Mouse (Mus musculus): ENCODE data around the gene Ptpra.
"Not testable (repeated sequence)": the region's sequence is repeated elsewhere in the genome, so short reads cannot be mapped to it uniquely, and the experiment has no call there.

Ptpra gene

GRCm38 (mm10) chr2:130488600-130488999 lies 38.5 kb downstream of the Ptpra start:
- DNase-seq (ENCODE audit: low read depth, low spot score), result no peak

GRCm38 (mm10) chr2:130491162-130491561 lies 41.1 kb downstream of the Ptpra start:
- no peak for DNase-seq (ENCODE audit: low read depth, low spot score)

- peak; percentile 41 for DNase-seq (ENCODE audit: low read depth, low spot score)
Measured at GRCm38 (mm10) chr2:130491587-130491986, 41.5 kb downstream of the Ptpra start.

GRCm38 (mm10) chr2:130495114-130495513 lies 45.0 kb downstream of the Ptpra start:
- DNase-seq (ENCODE audit: low read depth, low spot score), result not testable (repeated sequence)

GRCm38 (mm10) chr2:130496037-130496436 lies 46.0 kb downstream of the Ptpra start:
- DNase-seq (ENCODE audit: low read depth, low spot score), result no peak

GRCm38 (mm10) chr2:130496931-130497330 lies 46.9 kb downstream of the Ptpra start:
- no peak for DNase-seq (ENCODE audit: low read depth, low spot score)

- DNase-seq (ENCODE audit: low read depth, low spot score), result peak; percentile 9
Measured at GRCm38 (mm10) chr2:130499546-130499945, 49.5 kb downstream of the Ptpra start.

GRCm38 (mm10) chr2:130501556-130501955 lies 51.5 kb downstream of the Ptpra start:
- no peak for DNase-seq (ENCODE audit: low read depth, low spot score)

- DNase-seq (ENCODE audit: low read depth, low spot score), result not testable (repeated sequence)
Measured at GRCm38 (mm10) chr2:130511616-130512015, 61.5 kb downstream of the Ptpra start.

GRCm38 (mm10) chr2:130513907-130514306 lies 63.8 kb downstream of the Ptpra start:
- DNase-seq (ENCODE audit: low read depth, low spot score), result no peak

- no peak for DNase-seq (ENCODE audit: low read depth, low spot score)
Measured at GRCm38 (mm10) chr2:130515791-130516190, 65.7 kb downstream of the Ptpra start.

- no peak for DNase-seq (ENCODE audit: low read depth, low spot score)
Measured at GRCm38 (mm10) chr2:130521927-130522326, 71.8 kb downstream of the Ptpra start.

GRCm38 (mm10) chr2:130525480-130525879 lies 75.4 kb downstream of the Ptpra start:
- DNase-seq (ENCODE audit: low read depth, low spot score), result not testable (repeated sequence)

GRCm38 (mm10) chr2:130528457-130528856 lies 78.4 kb downstream of the Ptpra start:
- DNase-seq (ENCODE audit: low read depth, low spot score), result no peak

- no peak for DNase-seq (ENCODE audit: low read depth, low spot score)
Measured at GRCm38 (mm10) chr2:130529290-130529689, 79.2 kb downstream of the Ptpra start.

GRCm38 (mm10) chr2:130529925-130530324 lies 79.8 kb downstream of the Ptpra start:
- DNase-seq (ENCODE audit: low read depth, low spot score), result no peak

- DNase-seq (ENCODE audit: low read depth, low spot score), result no peak
Measured at GRCm38 (mm10) chr2:130532201-130532600, 82.1 kb downstream of the Ptpra start.

- no peak for DNase-seq (ENCODE audit: low read depth, low spot score)
Measured at GRCm38 (mm10) chr2:130535017-130535416, 84.9 kb downstream of the Ptpra start.

- DNase-seq (ENCODE audit: low read depth, low spot score), result no peak
Measured at GRCm38 (mm10) chr2:130536890-130537289, 86.8 kb downstream of the Ptpra start.

GRCm38 (mm10) chr2:130538876-130539546 lies 88.9 kb downstream of the Ptpra start:
- no peak for DNase-seq (ENCODE audit: low read depth, low spot score)

GRCm38 (mm10) chr2:130540266-130540665 lies 90.2 kb downstream of the Ptpra start:
- no peak for DNase-seq (ENCODE audit: low read depth, low spot score)

- DNase-seq (ENCODE audit: low read depth, low spot score), result no peak
Measured at GRCm38 (mm10) chr2:130546957-130547356, 96.9 kb downstream of the Ptpra start.

GRCm38 (mm10) chr2:130554841-130555240 lies 104.8 kb downstream of the Ptpra start:
- no peak for DNase-seq (ENCODE audit: low read depth, low spot score)

GRCm38 (mm10) chr2:130556292-130556691 lies 106.2 kb downstream of the Ptpra start:
- no peak for DNase-seq (ENCODE audit: low read depth, low spot score)

All from forelimb bud, embryonic 11.5 days (tissue).